Mouse (Mus musculus) subcutaneous adipose tissue, adult 2 months (tissue): ENCODE results near the gene Cyp2a5. TPM values are rescaled to one million over a fixed set of nuclear protein-coding genes. Genes with fewer than 3 reads are reported as not detected.

Source experiments
- polyA plus RNA-seq: library from polyadenylated mRNA; depleted of rRNA; stranded (reverse); fragments of >200 nt; gene quantifications from 2 replicates; pipeline ENCODE4 v1.2.3, GENCODE M21; 2012; ENCODE audit warnings: low replicate concordance; rRNA removed

The Cyp2a5 gene
- polyA plus RNA-seq, result 0.10 TPM in 1 of 2 replicates, not detected in the other

DNA sequence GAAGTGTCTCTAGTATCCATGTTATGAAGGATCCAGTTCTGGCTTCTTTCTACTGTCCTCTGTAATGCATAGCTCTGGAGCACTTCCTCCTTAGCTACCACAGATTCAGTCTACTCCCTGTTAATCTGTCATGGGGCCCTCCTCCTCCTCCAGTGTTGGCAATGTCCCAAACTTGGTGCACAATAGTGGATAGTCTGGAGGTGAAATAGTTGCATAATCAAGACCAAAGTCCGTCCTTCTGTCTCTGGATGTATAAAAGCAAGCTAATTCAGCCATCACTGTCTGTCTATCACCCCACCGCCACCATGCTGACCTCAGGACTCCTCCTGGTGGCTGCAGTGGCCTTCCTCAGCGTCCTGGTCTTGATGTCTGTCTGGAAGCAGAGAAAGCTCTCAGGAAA, at the start of gene Cyp2a5:
Gene Cyp2a5 (plus strand): TSS at position 247 of the 400 bp plus-strand sequence.

DNA sequence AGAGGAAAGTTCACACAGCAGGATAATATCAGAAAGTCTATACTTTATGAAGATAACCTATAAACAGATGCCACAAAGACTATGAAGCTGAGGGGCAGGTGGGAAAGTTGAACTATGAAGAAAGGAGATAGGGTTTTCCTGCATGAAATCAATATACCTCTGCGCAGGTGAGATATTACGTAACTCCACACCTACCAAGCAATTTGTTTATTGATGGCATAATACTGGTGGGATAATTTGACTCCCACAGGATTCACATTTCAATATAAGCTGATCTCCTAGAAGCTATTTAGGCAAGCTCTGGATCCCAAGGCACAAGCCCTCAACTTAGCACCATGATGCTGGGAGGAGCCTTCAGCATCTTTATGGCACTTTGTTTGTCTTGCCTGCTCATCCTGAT, 26.5 kb upstream of the Cyp2a5 start, which contains the start of gene Cyp2g1:
Gene Cyp2g1 (plus strand): TSS at position 301 of the 400 bp plus-strand sequence.

Other genes starting within 250 kb of the Cyp2a5 start
- gene Vmn1r185, start 216.8 kb upstream of the Cyp2a5 start, polyA plus RNA-seq, result not detected in 2 replicates
- 0.69 TPM in 1 of 2 replicates, not detected in the other for gene Cyp2b23, start 148.9 kb upstream of the Cyp2a5 start, polyA plus RNA-seq
- not detected in 2 replicates for gene Cyp2b19, start 78.2 kb upstream of the Cyp2a5 start, polyA plus RNA-seq
- not detected in 2 replicates for gene Cyp2g1, start 26.4 kb upstream of the Cyp2a5 start, polyA plus RNA-seq
- not detected in 2 replicates for gene Cyp2a22, start 104.1 kb downstream of the Cyp2a5 start, polyA plus RNA-seq
- 0.06 and 0.24 TPM in 2 replicates for gene Cyp2a12, start 193.8 kb downstream of the Cyp2a5 start, polyA plus RNA-seq